Mouse (Mus musculus): Measurements from ENCODE around the gene Mtmr3. TPM values are rescaled to one million over a fixed set of nuclear protein-coding genes. Genes with fewer than 3 reads are reported as not detected.

Gene Mtmr3
- 56.1 and 68.9 TPM in 2 replicates for total RNA-seq (2014; fragmentation: Nextera tagmentation)
- 81.4 and 81.9 TPM in 2 replicates for total RNA-seq (2017)
- 21.7 and 26.4 TPM in 2 replicates for polyA plus RNA-seq (2012)

DNA sequence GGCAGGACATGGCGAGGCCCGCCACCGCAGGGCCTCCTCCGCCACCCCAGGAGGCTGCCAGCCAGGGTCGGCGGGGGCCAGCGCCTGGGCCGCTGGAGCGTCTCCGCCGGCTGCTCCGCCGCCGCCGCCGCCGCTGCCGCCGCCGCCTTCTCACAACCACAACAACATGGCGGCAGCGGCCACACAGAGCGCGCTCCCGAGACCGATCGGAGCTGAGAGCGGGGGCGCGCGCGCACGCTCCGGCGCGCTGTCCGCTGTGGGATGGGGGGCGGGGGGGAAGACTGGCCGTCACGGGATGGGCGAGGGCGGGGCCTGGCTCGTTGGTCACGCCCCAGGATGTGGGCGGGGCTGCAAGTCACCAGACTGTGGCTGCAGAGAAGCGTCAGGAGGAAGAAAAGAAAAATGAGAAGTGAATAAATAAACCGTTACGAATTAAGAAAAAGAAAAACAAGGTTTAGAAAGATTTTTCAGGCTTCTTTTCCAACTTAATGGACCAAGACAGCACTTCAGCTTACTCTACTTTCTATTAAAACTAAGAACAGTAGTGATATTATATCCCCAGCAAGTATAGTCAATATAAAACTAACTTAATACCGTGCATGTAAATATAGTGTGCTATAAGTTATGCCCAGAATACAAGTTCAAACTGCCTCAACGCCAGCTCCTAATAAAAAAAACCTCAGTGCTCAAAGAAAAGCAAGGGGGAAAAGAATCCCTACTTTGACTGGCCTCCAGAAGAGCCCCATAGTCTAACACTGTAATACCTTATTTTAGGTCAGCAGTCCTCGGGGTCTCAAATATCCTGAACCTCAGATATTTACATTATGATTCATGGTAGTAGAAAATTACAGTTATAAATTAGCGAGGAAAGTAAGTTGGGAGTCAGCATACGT is at the start of gene Mtmr3:
Mtmr3 (minus strand) TSS at position 256 of the 893 bp plus-strand sequence.
- H3K36me3 ChIP-seq (replicated peaks) = peaks cover 4% of the 10 kb centered on the region
- DNase-seq (ENCODE audit: low spot score) (peak; percentile 92), ATAC-seq (ENCODE audit: extremely low read depth, insufficient number of reproducible peaks, low FRiP score, poor library complexity, severe bottlenecking) (peak; percentile 73)
- no peaks in the 10 kb centered on the region for H3K27me3 ChIP-seq (ENCODE audit: insufficient read depth, low read length)
- H3K4me3 ChIP-seq (ENCODE audit: low read depth, low read length) = peak within 1 kb of the TSS; percentile 87
- no peaks in the 10 kb centered on the region for H3K9me3 ChIP-seq (replicated peaks)
- H3K4me1 ChIP-seq (ENCODE audit: insufficient read depth, low read depth, low read length) = peaks cover 36% of the 10 kb centered on the region
- no peak for TF ChIP-seq CTCF (IDR thresholded peaks at IDR 0.05; ENCODE audit: low read depth, low read length)
- no peak for TF ChIP-seq GATA1 (IDR thresholded peaks at IDR 0.05; ENCODE audit: borderline replicate concordance, low read length)
- TF ChIP-seq POLR2AphosphoS5 (IDR thresholded peaks at IDR 0.05; ENCODE audit: insufficient replicate concordance, low read depth, low read length) = no peak
- no peak for TF ChIP-seq TAL1 (conservative IDR thresholded peaks at IDR 0.05; ENCODE audit: low read depth, low read length)
- TF ChIP-seq GATA2 (IDR thresholded peaks at IDR 0.05; ENCODE audit: borderline replicate concordance, low read depth, low read length) = no peak

GRCm38 (mm10) chr11:4643722-4644121 is 49.1 kb upstream of the Mtmr3 start:
- ATAC-seq (ENCODE audit: extremely low read depth, insufficient number of reproducible peaks, low FRiP score, poor library complexity, severe bottlenecking) = no peak
- Histone ChIP-seq H3K4me3 (ENCODE audit: low read depth, low read length) (no peak overlapping the region), H3K4me1 (ENCODE audit: insufficient read depth, low read depth, low read length) (peaks cover 19% of the 10 kb centered on the region), H3K27me3 (ENCODE audit: insufficient read depth, low read length) (no peaks in the 10 kb centered on the region), H3K36me3 (replicated peaks) (peaks cover 93% of the 10 kb centered on the region), H3K9me3 (replicated peaks) (no peaks in the 10 kb centered on the region)
- TF ChIP-seq POLR2AphosphoS5 (IDR thresholded peaks at IDR 0.05; ENCODE audit: insufficient replicate concordance, low read depth, low read length) (no peak), CTCF (IDR thresholded peaks at IDR 0.05; ENCODE audit: low read depth, low read length) (no peak), TAL1 (conservative IDR thresholded peaks at IDR 0.05; ENCODE audit: low read depth, low read length) (no peak), GATA1 (IDR thresholded peaks at IDR 0.05; ENCODE audit: borderline replicate concordance, low read length) (no peak), GATA2 (IDR thresholded peaks at IDR 0.05; ENCODE audit: borderline replicate concordance, low read depth, low read length) (no peak)
- DNase-seq (ENCODE audit: low spot score) = no peak

- no peak for DNase-seq (ENCODE audit: low spot score)
- Histone ChIP-seq H3K9me3 (replicated peaks) (no peaks in the 10 kb centered on the region), H3K36me3 (replicated peaks) (peaks cover 68% of the 10 kb centered on the region), H3K4me3 (ENCODE audit: low read depth, low read length) (no peak overlapping the region), H3K27me3 (ENCODE audit: insufficient read depth, low read length) (no peaks in the 10 kb centered on the region), H3K4me1 (ENCODE audit: insufficient read depth, low read depth, low read length) (peaks cover 36% of the 10 kb centered on the region)
- ATAC-seq (ENCODE audit: extremely low read depth, insufficient number of reproducible peaks, low FRiP score, poor library complexity, severe bottlenecking) = no peak
- TF ChIP-seq GATA1 (IDR thresholded peaks at IDR 0.05; ENCODE audit: borderline replicate concordance, low read length) = no peak
- TF ChIP-seq TAL1 (conservative IDR thresholded peaks at IDR 0.05; ENCODE audit: low read depth, low read length) = no peak
- no peak for TF ChIP-seq CTCF (IDR thresholded peaks at IDR 0.05; ENCODE audit: low read depth, low read length)
- TF ChIP-seq GATA2 (IDR thresholded peaks at IDR 0.05; ENCODE audit: borderline replicate concordance, low read depth, low read length) = no peak
- TF ChIP-seq POLR2AphosphoS5 (IDR thresholded peaks at IDR 0.05; ENCODE audit: insufficient replicate concordance, low read depth, low read length) = no peak
Measured at GRCm38 (mm10) chr11:4641185-4641584, 46.5 kb upstream of the Mtmr3 start.

DNA sequence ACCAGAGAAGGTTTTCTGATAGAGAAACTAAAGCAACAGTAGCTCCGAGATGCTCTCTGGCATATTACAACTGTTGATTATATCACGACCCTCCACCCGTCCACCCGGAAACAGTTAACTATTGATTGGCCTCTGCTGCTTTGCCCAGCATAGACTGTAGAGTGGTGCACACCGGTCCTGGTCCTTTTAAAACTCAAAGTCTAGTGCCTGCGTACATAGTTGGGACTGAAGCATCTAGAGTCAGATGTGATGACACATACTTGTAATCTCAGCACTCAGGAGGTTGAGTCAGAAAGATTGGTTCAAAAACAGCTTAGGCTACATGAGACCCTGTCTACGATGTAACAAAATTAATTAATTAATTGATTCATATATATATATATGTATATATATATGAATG is 43.6 kb upstream of the Mtmr3 start:
- Histone ChIP-seq H3K4me1 (ENCODE audit: insufficient read depth, low read depth, low read length) (peaks cover 41% of the 10 kb centered on the region), H3K27me3 (ENCODE audit: insufficient read depth, low read length) (peaks cover 5% of the 10 kb centered on the region), H3K36me3 (replicated peaks) (peaks cover 43% of the 10 kb centered on the region), H3K9me3 (replicated peaks) (no peaks in the 10 kb centered on the region), H3K4me3 (ENCODE audit: low read depth, low read length) (peak overlapping the region; percentile 87)
- no peak for ATAC-seq (ENCODE audit: extremely low read depth, insufficient number of reproducible peaks, low FRiP score, poor library complexity, severe bottlenecking)
- DNase-seq (ENCODE audit: low spot score) = no peak
- no peak for TF ChIP-seq GATA2 (IDR thresholded peaks at IDR 0.05; ENCODE audit: borderline replicate concordance, low read depth, low read length)
- TF ChIP-seq POLR2AphosphoS5 (IDR thresholded peaks at IDR 0.05; ENCODE audit: insufficient replicate concordance, low read depth, low read length) = no peak
- TF ChIP-seq CTCF (IDR thresholded peaks at IDR 0.05; ENCODE audit: low read depth, low read length) = no peak
- TF ChIP-seq TAL1 (conservative IDR thresholded peaks at IDR 0.05; ENCODE audit: low read depth, low read length) = no peak
- no peak for TF ChIP-seq GATA1 (IDR thresholded peaks at IDR 0.05; ENCODE audit: borderline replicate concordance, low read length)

DNA sequence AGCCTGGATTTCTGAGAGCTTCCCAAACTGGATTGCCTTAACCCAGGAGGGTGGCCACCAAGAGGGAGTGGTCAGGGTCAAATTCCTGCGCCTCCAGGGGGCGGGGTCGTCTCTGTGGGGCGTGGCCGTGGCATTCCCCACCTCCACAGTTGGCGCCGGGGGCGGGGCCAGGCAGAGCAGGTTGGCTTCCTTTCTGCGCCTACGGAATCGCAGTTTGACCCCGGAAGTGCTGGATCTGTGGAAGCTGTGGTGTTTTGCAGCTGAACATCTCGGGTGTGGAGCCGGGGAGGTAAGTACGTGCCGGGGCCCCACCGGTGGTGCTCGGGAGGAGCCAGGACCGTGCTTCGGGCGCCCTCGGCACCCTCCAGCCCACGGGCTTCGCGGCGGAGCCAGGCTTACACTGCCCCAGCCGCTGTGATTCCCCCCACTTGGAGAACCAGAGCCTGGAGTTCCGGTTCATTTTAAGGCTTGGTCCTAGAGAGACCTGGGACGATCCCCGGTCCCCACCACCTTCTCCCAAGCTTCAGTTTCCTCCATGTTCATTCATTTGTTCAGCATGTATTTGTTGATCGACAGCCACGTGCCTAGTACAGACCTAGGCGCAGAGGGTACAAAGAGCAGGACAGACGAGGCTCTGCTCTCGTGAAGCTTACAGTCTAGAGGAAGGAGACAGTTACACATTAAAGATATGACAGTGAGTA is 43.0 kb upstream of the Mtmr3 start, which contains the start of gene Ascc2:
Ascc2 (plus strand) TSS at position 214 of the 701 bp plus-strand sequence.
- Histone ChIP-seq H3K36me3 (replicated peaks) (peaks cover 37% of the 10 kb centered on the region), H3K27me3 (ENCODE audit: insufficient read depth, low read length) (peaks cover 6% of the 10 kb centered on the region), H3K9me3 (replicated peaks) (no peaks in the 10 kb centered on the region), H3K4me1 (ENCODE audit: insufficient read depth, low read depth, low read length) (peaks cover 41% of the 10 kb centered on the region), H3K4me3 (ENCODE audit: low read depth, low read length) (peak within 1 kb of the TSS; percentile 87)
- TF ChIP-seq GATA1 (IDR thresholded peaks at IDR 0.05; ENCODE audit: borderline replicate concordance, low read length) (no peak), CTCF (IDR thresholded peaks at IDR 0.05; ENCODE audit: low read depth, low read length) (no peak), GATA2 (IDR thresholded peaks at IDR 0.05; ENCODE audit: borderline replicate concordance, low read depth, low read length) (no peak), TAL1 (conservative IDR thresholded peaks at IDR 0.05; ENCODE audit: low read depth, low read length) (no peak), POLR2AphosphoS5 (IDR thresholded peaks at IDR 0.05; ENCODE audit: insufficient replicate concordance, low read depth, low read length) (no peak)
- DNase-seq (ENCODE audit: low spot score) (peak; percentile 79), ATAC-seq (ENCODE audit: extremely low read depth, insufficient number of reproducible peaks, low FRiP score, poor library complexity, severe bottlenecking) (peak; percentile 82)

Data from G1E (cell line).